Mouse (Mus musculus) macrophage (primary cell): ENCODE measurements around the gene Slc10a6. TPM values are rescaled to one million over a fixed set of nuclear protein-coding genes. Genes with fewer than 3 reads are reported as not detected.

Experiments used
- H3K27ac ChIP-seq: fragments of 350-480 bp; formaldehyde crosslinking; 2 replicates; pipeline ENCODE4 v1.9.0; 2021
- H3K36me3 ChIP-seq: fragments of 350-480 bp; formaldehyde crosslinking; 2 replicates; pipeline ENCODE4 v1.9.0; 2021; ENCODE audit errors: inconsistent target
- H3K4me3 ChIP-seq: fragments of 350-480 bp; formaldehyde crosslinking; 2 replicates; pipeline ENCODE4 v1.9.0; 2021; ENCODE audit errors: inconsistent target
- H3K79me2 ChIP-seq: fragments of 350-480 bp; formaldehyde crosslinking; 2 replicates; pipeline ENCODE4 v1.9.0; 2021; ENCODE audit errors: inconsistent target
- WGBS: methylation state at CpG from one replicate; pipeline ENCODE4 v1.1.7; 2026; ENCODE audit warnings: inconsistent platforms; ENCODE audit not compliant: missing documents; 5-methylcytosine and 5-hydroxymethylcytosine counted together
- polyA plus RNA-seq: library from polyadenylated mRNA; stranded (reverse); fragments of 250-400 nt; gene quantifications from 3 replicates; pipeline ENCODE4 v1.2.4, GENCODE M21; 2018; ENCODE audit warnings: inconsistent platforms

The Slc10a6 gene
- polyA plus RNA-seq, 1 experiment from 2014 or later: 0.10 TPM

DNA sequence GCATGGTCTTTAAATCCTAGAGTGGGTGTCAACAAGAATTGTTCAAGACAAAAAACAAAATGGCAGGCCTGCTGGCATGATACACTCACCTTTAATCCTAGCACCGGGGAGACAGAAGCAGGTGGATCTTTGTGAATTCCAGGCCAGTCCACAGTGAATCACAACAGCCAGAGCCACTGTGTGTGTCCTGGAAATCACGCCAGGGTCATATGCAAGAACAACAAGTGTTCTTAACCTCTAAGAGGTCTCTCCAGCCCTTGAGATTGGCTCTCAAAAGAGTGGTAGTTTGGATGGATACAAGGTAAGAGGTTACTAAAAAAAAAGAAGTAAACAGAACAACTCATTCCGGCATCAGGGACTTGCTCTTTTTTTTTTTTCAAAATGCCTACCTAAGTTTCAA is 18.1 kb upstream of the Slc10a6 start:
- H3K36me3 ChIP-seq: no peaks in the 10 kb centered on the region
- 92% methylated on average over 3 of the region's 3 CpGs for WGBS
- H3K27ac ChIP-seq: no peak overlapping the region
- H3K4me3 ChIP-seq: no peak overlapping the region
- H3K79me2 ChIP-seq: no peaks in the 10 kb centered on the region

DNA sequence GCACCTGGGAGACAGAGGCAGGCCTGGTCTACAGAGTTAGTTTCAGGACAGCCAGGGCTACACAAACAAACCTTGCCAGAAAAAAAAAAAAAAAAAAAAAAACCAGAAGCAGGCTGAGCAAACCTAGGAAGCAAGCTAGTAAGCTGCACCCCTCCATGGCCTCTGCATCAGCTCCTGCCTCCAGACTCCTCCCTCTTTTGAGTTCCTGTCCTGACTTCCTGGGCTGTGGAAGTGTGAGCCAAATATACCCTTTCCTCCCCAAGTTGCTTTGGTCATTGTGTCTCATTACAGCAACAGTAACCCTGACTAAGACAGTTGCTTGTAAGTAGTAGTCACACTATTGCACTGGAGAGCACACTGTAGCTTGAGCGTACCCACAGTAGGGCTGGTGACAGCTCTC is 15.0 kb upstream of the Slc10a6 start:
- Histone ChIP-seq H3K79me2 (no peaks in the 10 kb centered on the region), H3K36me3 (no peaks in the 10 kb centered on the region), H3K27ac (peak overlapping the region; percentile 74), H3K4me3 (no peak overlapping the region)
- 91% methylated on average over 1 of the region's 1 CpGs for WGBS

DNA sequence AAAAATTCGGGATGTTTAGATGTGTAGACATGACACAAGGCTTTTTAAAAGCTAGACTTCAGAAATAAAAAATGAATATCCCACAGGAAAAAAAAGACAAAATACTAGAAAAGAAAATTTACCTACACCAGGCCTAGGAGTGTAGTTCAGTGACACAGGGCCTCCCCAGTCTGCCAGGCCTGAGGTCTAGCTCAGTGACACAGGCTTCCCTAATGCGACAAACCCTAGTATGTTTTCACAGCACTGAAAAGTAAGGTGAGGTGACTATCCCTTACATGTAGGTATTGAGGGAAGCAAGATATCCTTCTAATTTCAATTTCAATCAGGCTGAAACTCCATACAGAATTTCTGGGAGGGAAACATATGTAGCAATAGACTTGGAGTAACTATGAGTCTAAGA is 8.0 kb upstream of the Slc10a6 start:
- 89% methylated on average over 2 of the region's 2 CpGs for WGBS
- Histone ChIP-seq H3K4me3 (no peak overlapping the region), H3K36me3 (no peaks in the 10 kb centered on the region), H3K27ac (no peak overlapping the region), H3K79me2 (no peaks in the 10 kb centered on the region)

DNA sequence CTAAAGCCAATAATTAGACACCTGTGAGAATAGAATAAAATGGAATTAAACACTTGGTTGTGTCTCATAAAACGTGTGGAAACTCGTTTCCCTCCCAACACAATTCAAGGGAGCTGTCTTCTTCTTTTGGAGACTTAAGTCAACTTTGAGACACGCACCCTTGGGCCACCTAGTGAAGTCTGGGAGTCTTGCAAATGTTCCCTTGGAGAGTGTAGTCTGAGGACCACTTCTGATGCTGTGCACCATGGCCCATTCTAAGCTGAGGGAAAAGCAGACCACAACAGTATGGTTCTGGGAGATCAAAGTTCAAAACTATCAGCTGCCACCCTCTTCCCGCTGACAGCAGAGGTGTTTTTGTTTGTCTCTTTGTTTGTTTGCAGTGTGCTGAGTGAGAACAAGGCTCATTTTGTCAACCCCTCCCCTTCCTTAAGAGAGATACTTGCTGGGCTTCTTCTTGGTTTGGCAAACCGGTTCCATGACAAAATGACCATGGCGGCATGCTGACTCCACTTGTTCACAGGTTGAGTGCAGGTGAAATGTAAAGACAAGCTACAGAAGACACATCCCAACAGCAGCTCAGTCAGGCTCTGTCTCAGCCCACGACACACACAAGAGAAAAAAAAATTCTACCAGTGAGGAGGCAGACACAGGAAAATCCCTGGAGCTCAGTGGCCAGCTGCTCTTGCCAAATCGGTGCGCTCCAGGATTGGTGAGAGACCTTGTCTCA is 814 bp upstream of the Slc10a6 start:
- no peaks in the 10 kb centered on the region for H3K36me3 ChIP-seq
- H3K27ac ChIP-seq: peak overlapping the region; percentile 54
- H3K4me3 ChIP-seq: no peak overlapping the region
- no peaks in the 10 kb centered on the region for H3K79me2 ChIP-seq
- WGBS: 87% methylated on average over 8 of the region's 9 CpGs

DNA sequence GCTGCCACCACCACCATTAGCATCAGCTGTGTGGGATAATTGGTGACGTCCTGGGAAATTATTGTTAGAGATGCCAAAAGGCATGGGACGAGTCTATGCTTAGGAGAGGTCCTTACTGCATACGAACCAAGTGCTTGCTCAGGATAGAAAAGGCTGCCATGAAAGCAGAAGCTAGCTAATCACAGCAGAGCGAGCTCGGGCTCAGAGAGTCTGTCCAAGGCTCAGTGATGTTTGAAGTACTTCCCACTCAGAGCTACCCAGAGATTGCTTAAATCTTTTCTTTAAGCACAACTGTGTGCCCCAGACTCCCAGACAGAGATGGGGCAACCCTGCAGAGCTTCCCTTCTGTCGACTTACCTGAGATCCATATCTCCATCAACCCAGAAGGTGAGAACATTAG is 704 bp downstream of the Slc10a6 start:
- H3K79me2 ChIP-seq: no peaks in the 10 kb centered on the region
- no peak overlapping the region for H3K4me3 ChIP-seq
- H3K27ac ChIP-seq: no peak overlapping the region
- 95% methylated on average over 6 of the region's 6 CpGs for WGBS
- no peaks in the 10 kb centered on the region for H3K36me3 ChIP-seq

DNA sequence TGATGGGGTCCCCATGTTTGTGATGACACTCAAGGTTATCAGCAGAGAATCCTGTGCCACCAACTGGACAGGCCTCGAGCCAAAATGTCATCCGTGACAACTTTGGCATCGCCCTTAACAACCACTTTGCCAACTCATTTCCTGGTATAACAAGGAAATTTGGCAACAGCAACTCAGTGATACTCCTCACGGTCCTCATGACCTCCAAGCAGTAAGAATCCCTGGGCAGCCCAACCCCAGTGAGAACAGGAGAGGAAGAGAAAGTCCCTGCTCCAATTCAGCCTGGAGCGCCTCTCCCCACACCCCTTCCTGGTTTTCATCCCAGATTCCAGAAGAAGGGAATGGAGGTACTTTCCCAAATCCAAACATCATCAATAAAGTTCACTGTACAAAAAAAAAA is 4.4 kb downstream of the Slc10a6 start:
- H3K79me2 ChIP-seq: no peaks in the 10 kb centered on the region
- no peak overlapping the region for H3K4me3 ChIP-seq
- 78% methylated on average over 5 of the region's 5 CpGs for WGBS
- H3K27ac ChIP-seq: no peak overlapping the region
- H3K36me3 ChIP-seq: no peaks in the 10 kb centered on the region

DNA sequence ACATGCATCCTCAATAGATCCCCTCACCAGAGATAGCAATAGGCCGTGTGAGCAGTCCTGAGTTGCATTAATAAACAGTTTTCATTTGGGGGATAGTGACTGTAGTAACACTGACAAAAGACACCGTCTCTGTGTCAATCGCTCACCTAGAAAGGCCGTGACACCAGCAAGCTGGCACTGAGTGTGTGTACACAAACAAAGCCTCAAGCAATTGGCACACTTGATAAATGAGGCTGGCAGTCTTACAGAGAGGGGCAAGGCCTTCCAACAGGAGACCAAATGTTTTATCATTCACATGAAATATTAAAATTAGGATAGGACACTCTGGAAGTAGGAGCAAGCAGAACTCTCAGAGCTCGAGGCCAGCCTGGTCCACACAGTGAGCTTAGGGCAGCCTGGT is 6.9 kb downstream of the Slc10a6 start:
- 97% methylated on average over 5 of the region's 5 CpGs for WGBS
- no peak overlapping the region for H3K4me3 ChIP-seq
- no peaks in the 10 kb centered on the region for H3K79me2 ChIP-seq
- H3K27ac ChIP-seq: no peak overlapping the region
- H3K36me3 ChIP-seq: no peaks in the 10 kb centered on the region

DNA sequence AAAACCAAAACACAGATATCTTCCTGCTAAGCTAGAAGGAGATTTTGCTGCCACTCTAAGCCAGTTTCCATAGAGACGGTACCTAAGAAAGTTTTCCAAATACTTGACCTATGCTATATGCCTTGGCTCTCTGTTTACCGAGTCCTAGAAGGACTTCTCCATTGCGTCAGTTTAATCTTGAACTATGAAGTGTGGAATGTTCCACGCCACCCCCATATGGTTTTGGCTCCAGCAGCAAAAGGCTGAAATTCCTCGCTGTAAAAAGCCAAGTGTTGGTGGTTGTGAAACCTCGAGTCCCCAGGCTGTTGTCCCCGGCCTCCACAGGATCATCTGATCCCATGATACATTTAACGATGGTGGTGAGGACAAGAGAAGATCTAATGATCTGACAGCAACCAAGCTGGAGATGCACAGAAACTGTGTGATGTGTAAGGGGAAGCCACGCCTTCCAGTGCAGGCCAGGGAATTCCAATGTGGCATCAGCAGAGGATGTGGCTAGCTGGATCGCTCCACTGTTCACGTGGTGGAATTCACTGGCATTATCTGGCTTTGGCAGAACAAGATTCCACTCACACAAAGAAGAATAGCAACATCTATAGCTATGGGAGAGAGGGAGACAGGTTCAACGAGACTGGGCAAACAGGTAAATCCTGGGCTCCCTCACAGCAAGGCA is 8.8 kb downstream of the Slc10a6 start:
- WGBS: 93% methylated on average over 12 of the region's 12 CpGs
- no peaks in the 10 kb centered on the region for H3K79me2 ChIP-seq

DNA sequence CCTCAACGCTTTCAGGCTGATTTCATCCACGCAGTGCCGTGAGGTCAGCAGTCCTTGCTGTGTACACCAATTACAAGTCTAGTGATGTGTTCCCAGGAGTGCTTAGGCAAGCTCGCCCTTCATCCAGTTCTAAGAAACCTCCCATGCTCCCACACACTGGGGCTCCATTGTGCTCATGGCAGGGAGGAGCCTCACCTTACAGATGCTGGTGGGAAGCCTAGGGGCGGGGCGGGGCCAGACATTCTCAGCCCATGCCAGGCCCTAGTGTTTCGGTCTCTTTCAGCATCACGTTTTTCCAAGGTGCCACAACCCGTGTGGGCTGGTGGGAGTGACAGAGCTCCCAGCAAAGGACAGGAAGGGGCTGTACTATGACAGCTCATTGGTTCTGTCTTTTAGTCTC is 12.0 kb downstream of the Slc10a6 start:
- no peak overlapping the region for H3K4me3 ChIP-seq
- no peak overlapping the region for H3K27ac ChIP-seq
- H3K79me2 ChIP-seq: no peaks in the 10 kb centered on the region
- WGBS: 88% methylated on average over 9 of the region's 9 CpGs
- no peaks in the 10 kb centered on the region for H3K36me3 ChIP-seq

More for the DNA sequence above, 8.8 kb downstream of the Slc10a6 start:
- Histone ChIP-seq H3K36me3 (no peaks in the 10 kb centered on the region), H3K4me3 (no peak overlapping the region), H3K27ac (no peak overlapping the region)

DNA sequence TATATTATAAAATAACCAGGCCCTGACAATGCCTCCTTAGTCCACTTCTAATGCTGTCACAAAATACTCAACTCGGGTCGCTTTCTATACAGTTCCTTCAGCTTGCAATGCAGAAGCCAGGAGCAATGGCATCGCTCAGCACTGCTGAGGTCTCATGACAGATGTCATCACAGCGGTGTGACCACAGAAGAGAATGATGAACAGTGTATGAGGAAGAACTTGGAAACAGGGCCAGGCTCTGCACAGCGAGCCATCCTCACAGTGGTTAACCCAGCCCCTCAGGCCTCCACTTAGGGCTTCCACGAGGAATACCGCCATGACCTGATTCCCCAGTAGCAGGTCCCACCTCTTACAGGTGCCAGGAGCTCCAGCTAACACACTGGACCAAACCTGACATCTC is 14.8 kb downstream of the Slc10a6 start:
- no peaks in the 10 kb centered on the region for H3K36me3 ChIP-seq
- no peaks in the 10 kb centered on the region for H3K79me2 ChIP-seq
- 62% methylated on average over 7 of the region's 7 CpGs for WGBS
- peak overlapping the region; percentile 88 for H3K27ac ChIP-seq
- H3K4me3 ChIP-seq: no peak overlapping the region

DNA sequence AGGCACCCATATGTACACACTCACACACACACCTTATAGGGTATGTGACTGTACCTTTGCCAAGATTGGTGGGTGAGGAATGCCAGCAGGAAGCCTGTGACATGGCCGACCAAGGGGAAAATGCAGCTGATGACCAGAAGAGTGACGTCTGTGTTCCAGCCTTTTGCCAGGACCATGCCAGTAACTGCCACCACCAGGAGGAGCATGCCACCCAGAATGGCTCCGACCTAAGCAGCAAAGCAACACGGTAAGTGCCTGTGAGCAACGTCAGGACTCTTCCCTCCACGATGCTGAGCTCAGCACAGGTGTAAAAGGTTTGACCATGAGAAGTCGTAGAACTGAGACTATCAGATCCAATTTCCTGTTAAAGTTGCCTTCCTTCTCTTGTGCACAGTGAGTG is 16.9 kb downstream of the Slc10a6 start:
- H3K79me2 ChIP-seq: no peaks in the 10 kb centered on the region
- no peaks in the 10 kb centered on the region for H3K36me3 ChIP-seq
- 90% methylated on average over 7 of the region's 7 CpGs for WGBS
- H3K27ac ChIP-seq: no peak overlapping the region
- H3K4me3 ChIP-seq: no peak overlapping the region

DNA sequence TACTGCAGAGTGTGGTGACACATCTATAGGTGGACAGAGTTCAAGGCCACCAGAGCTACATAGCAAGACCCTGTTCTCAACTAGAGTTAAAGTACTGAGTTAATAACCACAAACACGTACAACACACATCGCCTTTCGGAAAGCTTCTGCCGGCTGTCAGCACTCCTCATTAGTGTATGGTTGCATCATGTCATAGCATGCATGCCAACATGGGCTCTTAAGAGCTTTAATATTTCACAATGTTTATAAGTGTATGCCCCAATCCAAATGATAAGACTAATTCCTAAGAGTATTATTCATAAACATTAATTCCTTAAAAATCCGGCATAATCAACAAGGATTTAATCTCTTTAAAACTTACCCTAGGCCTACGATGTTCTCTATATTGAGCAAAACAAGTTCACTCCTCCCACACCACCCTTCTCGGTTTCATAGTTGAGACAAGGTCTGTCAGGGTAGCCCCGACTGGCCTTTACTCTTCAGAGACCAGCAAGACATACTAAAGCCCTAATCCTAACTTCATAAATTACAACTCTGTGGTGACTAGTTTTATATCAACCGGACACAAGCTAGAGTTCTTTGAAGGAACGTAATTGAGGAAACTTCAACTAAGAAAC is 18.2 kb downstream of the Slc10a6 start:
- no peaks in the 10 kb centered on the region for H3K36me3 ChIP-seq
- WGBS: 93% methylated on average over 10 of the region's 10 CpGs
- no peak overlapping the region for H3K27ac ChIP-seq

DNA sequence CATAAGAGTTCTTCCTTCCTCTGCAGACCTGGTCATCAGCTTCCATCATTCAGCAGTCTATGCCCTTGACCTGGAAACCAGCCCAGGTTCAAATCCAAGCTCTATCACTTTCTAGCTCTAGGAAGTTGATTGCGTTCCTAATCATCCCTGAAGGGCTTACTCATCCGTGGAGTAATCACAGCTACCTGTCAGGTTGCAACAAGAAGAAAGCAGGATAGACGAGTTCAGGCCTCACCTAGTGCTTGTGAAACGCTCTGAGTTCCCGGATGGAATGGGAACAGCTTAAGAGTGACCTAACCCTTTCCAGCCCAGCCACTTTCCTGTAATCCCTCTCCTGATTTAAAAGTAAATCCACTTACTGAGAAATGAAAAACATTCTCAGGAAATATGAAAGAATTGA is 19.1 kb downstream of the Slc10a6 start:
- 89% methylated on average over 5 of the region's 5 CpGs for WGBS
- H3K79me2 ChIP-seq: no peaks in the 10 kb centered on the region
- no peak overlapping the region for H3K4me3 ChIP-seq
- no peak overlapping the region for H3K27ac ChIP-seq
- H3K36me3 ChIP-seq: no peaks in the 10 kb centered on the region

More for the DNA sequence above, 18.2 kb downstream of the Slc10a6 start:
- Histone ChIP-seq H3K79me2 (no peaks in the 10 kb centered on the region), H3K4me3 (no peak overlapping the region)

DNA sequence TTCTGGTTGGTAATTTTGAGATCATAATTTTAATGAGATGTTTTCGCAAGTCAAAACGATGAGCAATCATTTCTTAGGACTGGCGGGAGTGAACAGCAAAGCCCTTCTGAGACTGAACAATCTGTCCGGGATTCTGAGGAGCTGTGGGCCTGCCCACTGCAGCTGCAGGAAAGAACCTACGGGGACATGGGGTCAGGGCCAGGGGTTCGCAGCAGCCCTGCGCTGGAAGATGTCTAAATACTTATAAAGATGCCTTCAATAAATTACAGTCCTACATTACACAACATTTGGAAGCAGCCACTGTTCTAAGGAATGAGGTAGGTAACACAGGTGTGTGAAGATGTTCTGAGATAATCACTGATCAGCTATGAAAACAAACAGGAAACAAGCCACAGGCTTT is 23.5 kb downstream of the Slc10a6 start:
- Histone ChIP-seq H3K4me3 (no peak overlapping the region), H3K36me3 (no peaks in the 10 kb centered on the region), H3K79me2 (no peaks in the 10 kb centered on the region), H3K27ac (no peak overlapping the region)
- WGBS: 88% methylated on average over 7 of the region's 7 CpGs

DNA sequence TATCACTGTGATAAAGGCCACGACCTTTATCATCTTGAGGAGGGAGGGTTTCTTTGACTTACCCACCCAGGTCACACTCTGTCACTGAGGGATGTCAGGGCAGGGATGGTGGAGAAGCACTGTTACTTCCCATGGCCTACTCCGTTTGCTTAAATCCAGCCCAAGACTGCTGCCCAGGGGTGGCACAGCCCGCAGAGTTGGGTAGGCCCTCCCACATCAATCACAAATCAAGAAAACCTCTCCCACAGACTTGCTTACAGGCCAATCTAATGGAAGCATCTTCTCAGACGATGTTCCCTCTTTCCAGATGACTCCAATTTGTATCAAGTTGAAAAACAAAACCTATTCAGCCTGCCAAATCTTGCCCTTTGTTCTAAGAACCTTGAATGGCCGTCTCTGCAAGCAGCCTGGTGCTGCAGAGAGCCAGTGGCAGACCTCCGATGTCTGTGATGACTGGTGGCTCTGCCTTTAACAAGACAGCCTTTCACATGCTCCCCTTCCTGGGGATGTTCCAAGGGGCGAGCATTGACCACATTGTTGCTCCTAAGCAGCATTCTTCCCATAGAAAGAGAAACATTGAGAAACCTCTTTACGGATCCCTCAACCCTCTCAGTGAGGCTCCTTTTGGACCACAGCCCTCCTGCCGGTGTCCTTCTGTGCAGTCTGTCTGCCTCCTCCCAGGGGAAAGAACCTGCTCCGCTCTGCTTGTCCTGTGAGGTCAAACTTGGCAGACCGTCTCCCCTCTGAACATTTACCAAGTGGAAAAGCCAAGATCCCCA is 25.9 kb downstream of the Slc10a6 start:
- WGBS: 95% methylated on average over 11 of the region's 11 CpGs
- Histone ChIP-seq H3K36me3 (no peaks in the 10 kb centered on the region), H3K79me2 (no peaks in the 10 kb centered on the region), H3K4me3 (no peak overlapping the region), H3K27ac (no peak overlapping the region)
